Mouse (Mus musculus) intestine, embryonic 14.5 days (tissue): Measurements from ENCODE around the gene Inppl1. TPM values are rescaled to one million over a fixed set of nuclear protein-coding genes. Genes with fewer than 3 reads are reported as not detected.
A peak's percentile ranks its signal among the peaks of the same experiment; 100 is the strongest.

Experiments
- ATAC-seq: fragments of 200-750 bp; cut with Nextera tagmentation; replicated peaks from 2 replicates; pipeline ENCODE4 v1.8.0; 2017; ENCODE audit warnings: low read depth, moderate number of reproducible peaks, moderate TSS enrichment, moderate library complexity; ENCODE audit not compliant: low FRiP score, low TSS enrichment
- DNase-seq: peaks from one replicate; pipeline ENCODE4 v3.0.0-alpha.2; 2018; ENCODE audit warnings: low spot score
- H3K27ac ChIP-seq: fragments of 300-500 bp; sonication (generic); 2 replicates; pipeline ENCODE4 v1.5.1; 2014; ENCODE audit warnings: low read depth, mild to moderate bottlenecking, control low read depth
- H3K27me3 ChIP-seq: fragments of 300-500 bp; sonication (generic); replicated peaks from 2 replicates; pipeline ENCODE4 v1.6.1; 2014; ENCODE audit warnings: low read length, control low read depth; ENCODE audit not compliant: control insufficient read depth, insufficient read depth
- H3K36me3 ChIP-seq: fragments of 300-500 bp; sonication (generic); 2 replicates; pipeline ENCODE4 v1.6.1; 2014; ENCODE audit warnings: low read length, control low read depth; ENCODE audit not compliant: control insufficient read depth, insufficient read depth
- H3K4me1 ChIP-seq: fragments of 300-500 bp; sonication (generic); replicated peaks from 2 replicates; pipeline ENCODE4 v1.6.1; 2014; ENCODE audit warnings: low read length, control low read depth, mixed read lengths; ENCODE audit not compliant: control insufficient read depth, insufficient read depth
- H3K4me2 ChIP-seq: fragments of 300-500 bp; sonication (generic); 2 replicates; pipeline ENCODE4 v1.6.1; 2014; ENCODE audit warnings: low read length
- H3K4me3 ChIP-seq: fragments of 300-500 bp; sonication (generic); 2 replicates; pipeline ENCODE4 v1.5.1; 2014; ENCODE audit warnings: low read depth, low read length, control low read depth, mixed read lengths
- H3K9ac ChIP-seq: fragments of 300-500 bp; sonication (generic); 2 replicates; pipeline ENCODE4 v1.6.1; 2014; ENCODE audit warnings: mild to moderate bottlenecking, low read length
- H3K9me3 ChIP-seq: fragments of 300-500 bp; sonication (generic); 2 replicates; pipeline ENCODE4 v1.6.1; 2016; ENCODE audit warnings: low read length, control low read depth; ENCODE audit not compliant: control insufficient read depth
- WGBS: fragments of 180-500 bp; shearing (Covaris S2); extraction: QIAGEN DNeasy Blood & Tissue Kit; methylation state at CpG from one replicate; pipeline ENCODE4 v1.1.7; 2014; 5-methylcytosine and 5-hydroxymethylcytosine counted together
- polyA plus RNA-seq: library from polyadenylated mRNA; unstranded; fragments of >200 nt; fragmentation: Nextera tagmentation; extraction: Ambion mirVana; gene quantifications from 2 replicates; pipeline ENCODE4 v1.2.1, GENCODE M21; 2014

Gene Inppl1
- polyA plus RNA-seq, 1 experiment from 2014 or later: 27.2 TPM

DNA sequence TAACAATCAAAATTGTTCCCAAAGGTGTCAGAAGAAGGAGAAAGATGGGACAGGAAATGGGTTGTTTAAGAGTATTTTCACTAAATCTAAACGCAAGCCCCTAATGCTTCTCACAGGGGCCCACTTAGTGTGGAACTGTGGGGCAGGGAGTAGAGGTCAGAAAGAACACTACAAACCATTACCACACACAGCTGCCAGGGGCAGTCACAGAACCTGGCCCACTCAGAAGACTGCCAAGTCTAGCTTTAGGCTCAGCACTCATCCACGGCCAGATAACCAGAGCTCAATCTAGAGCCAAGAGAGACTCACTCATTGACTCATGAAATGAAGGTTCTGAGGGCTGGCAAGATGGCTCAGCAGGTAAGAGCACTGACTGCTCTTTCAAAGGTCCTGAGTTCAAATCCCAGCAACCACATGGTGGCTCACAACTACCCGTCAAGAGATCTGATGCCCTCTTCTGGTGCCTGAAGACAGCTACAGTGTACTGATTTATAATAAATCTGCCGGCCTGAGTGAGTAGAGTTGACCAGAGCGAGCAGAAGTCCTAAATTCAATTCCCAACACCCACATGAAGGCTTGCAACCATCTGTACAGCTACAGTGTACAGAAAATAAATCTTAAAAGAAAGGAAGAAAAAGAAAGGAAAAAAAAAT lies 2.4 kb downstream of the Inppl1 start:
- Histone ChIP-seq H3K4me2 (peak overlapping the region; percentile 75), H3K9ac (peak overlapping the region; percentile 98), H3K27ac (peak overlapping the region; percentile 91; the same call in 1 of the 2 replicates), H3K36me3 (peaks cover 35% of the 10 kb centered on the region), H3K4me3 (peak overlapping the region; percentile 92), H3K27me3 (no peaks in the 10 kb centered on the region), H3K4me1 (peaks cover 20% of the 10 kb centered on the region), H3K9me3 (no peaks in the 10 kb centered on the region)
- ATAC-seq (no peak), DNase-seq (no peak)
- 29% methylated on average over 5 of the region's 5 CpGs for WGBS

DNA sequence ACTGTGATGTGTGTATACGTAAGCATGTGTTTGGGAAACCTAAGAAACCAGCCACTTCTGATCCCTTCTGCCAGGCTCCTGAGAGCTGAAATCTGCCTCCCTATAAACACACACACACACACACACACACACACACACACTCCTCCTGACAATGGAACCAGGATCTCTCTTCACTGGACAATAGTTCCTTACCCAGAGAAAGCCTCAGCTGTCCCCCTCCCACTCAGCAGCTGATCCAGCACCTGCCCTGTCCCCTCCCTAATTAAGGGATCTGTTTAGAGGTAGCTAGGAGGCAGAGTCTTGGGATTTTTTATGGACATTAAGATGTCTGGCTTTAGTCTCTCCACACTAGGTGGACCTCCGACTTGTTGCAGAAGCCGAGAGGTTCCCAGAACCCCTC lies 3.1 kb downstream of the Inppl1 start:
- ATAC-seq (no peak), DNase-seq (no peak)
- H3K9me3 ChIP-seq: no peaks in the 10 kb centered on the region
- H3K9ac ChIP-seq: 0 out of 2 replicates have a peak overlapping the region, but pooled peaks have one; percentile 20
- H3K27ac ChIP-seq: no peak overlapping the region
- peak overlapping the region; percentile 92 for H3K4me3 ChIP-seq
- peaks cover 42% of the 10 kb centered on the region for H3K36me3 ChIP-seq
- H3K27me3 ChIP-seq: no peaks in the 10 kb centered on the region
- H3K4me1 ChIP-seq: peaks cover 20% of the 10 kb centered on the region
- H3K4me2 ChIP-seq: peak overlapping the region; percentile 75
- WGBS: 47% methylated on average over 3 of the region's 3 CpGs

DNA sequence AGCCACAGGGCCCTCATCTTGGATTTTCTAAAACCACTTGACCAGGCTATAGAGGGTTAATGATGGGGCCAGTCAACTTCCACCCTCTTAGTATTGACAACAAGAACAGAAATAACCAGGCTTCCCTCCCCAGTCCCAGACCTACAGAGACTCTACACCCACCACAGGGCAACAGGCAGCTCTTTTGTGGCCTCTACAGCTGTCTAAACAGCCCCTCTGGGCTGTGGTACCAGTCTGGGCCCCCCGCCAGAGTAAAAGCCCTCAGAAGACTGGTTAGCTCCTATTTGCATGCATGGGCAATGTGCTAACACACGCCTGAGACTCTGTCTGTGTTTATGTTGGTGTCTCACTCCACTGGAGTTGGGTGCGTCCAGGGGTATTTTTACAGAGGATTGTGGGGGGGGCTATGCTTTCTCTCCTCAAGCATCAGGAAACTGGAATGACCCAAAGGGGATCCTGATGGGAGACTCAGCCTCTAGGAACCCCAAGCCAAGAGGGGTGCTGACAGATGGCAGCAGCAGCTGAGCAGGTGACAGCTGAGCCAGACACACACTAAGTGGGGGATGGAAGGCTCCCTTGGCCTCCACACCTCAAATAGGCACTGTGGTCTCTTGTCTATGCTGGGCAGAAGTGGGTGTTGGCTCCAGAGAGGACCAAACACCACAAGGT lies 4.0 kb downstream of the Inppl1 start:
- Histone ChIP-seq H3K9me3 (no peaks in the 10 kb centered on the region), H3K4me1 (peaks cover 20% of the 10 kb centered on the region), H3K27me3 (no peaks in the 10 kb centered on the region), H3K27ac (no peak overlapping the region), H3K4me3 (no peak overlapping the region), H3K9ac (no peak overlapping the region), H3K4me2 (no peak overlapping the region), H3K36me3 (peaks cover 51% of the 10 kb centered on the region)
- no peak for DNase-seq
- whole genome bisulfite sequencing: 56% methylated on average over 3 of the region's 3 CpGs
- no peak for ATAC-seq

DNA sequence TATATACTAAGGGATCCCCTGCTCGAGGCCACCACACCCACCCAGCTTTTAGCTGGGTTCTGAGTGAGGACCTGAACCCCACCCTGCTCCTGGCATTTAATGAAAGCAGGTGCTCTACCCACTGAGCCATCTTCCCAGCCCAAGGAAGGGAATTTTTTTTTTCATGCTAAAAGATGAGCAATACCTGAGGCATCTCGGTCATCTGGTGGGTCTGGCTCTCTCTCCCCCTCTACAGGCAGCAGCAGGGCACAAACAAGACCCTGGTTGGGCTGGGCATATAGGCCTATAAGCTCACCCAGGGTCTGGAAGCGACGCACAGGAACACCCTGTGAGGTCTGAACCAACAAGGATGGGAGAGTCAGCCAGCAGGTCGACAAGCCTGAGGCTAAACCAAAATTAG lies 4.7 kb downstream of the Inppl1 start:
- Histone ChIP-seq H3K9ac (no peak overlapping the region), H3K27me3 (no peaks in the 10 kb centered on the region), H3K4me3 (no peak overlapping the region), H3K4me2 (no peak overlapping the region), H3K27ac (no peak overlapping the region), H3K4me1 (peaks cover 20% of the 10 kb centered on the region), H3K9me3 (no peaks in the 10 kb centered on the region), H3K36me3 (peaks cover 58% of the 10 kb centered on the region)
- WGBS: 64% methylated on average over 5 of the region's 5 CpGs
- DNase-seq (no peak), ATAC-seq (no peak)

DNA sequence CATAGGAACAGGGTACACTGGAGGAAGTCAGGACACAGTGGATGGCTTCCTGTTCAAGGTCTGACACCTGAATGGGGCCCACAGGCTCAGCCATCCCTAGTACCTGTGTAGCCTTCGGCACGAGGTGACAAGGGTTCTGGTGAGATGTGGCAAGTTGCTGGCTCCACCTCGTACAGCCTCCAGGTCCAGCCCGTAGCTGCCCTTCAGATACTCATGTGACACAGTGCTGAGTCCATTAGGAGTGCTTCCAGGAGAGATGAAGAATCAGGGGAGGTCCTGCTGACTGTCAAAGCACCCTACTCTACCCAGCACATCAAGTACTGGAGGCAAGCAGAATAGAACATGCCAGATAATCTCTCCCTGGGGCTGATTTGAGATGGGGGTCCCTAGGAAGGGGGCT lies 5.7 kb downstream of the Inppl1 start:
- H3K27ac ChIP-seq: no peak overlapping the region
- no peak overlapping the region for H3K4me2 ChIP-seq
- WGBS: 93% methylated on average over 4 of the region's 4 CpGs
- H3K9me3 ChIP-seq: no peaks in the 10 kb centered on the region
- no peaks in the 10 kb centered on the region for H3K27me3 ChIP-seq
- ATAC-seq: no peak
- DNase-seq: no peak
- no peak overlapping the region for H3K4me3 ChIP-seq
- H3K9ac ChIP-seq: no peak overlapping the region
- peaks cover 20% of the 10 kb centered on the region for H3K4me1 ChIP-seq
- H3K36me3 ChIP-seq: peaks cover 68% of the 10 kb centered on the region

DNA sequence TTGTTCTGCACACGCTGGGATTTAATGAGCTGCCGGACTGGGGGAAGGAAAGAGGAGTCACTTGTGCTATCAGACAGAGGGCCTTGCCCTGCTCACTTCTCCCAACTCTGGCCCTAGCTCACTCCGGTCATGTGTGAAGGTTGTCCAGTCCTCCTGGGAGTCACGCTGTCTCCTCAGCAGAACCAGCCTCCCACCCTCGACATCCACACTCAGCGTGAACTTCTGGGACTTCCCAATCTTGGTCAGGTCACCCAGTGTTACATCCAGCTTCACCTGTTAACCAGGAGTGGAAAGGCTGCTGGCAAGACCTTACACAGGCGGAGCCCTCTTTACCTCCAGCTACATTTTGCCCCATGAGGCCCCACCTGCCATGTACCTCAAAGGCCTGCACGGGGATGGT lies 6.6 kb downstream of the Inppl1 start:
- DNase-seq: no peak
- H3K27me3 ChIP-seq: no peaks in the 10 kb centered on the region
- WGBS: 91% methylated on average over 8 of the region's 8 CpGs
- no peaks in the 10 kb centered on the region for H3K9me3 ChIP-seq
- no peak overlapping the region for H3K4me2 ChIP-seq
- H3K27ac ChIP-seq: no peak overlapping the region
- peaks cover 77% of the 10 kb centered on the region for H3K36me3 ChIP-seq
- peaks cover 20% of the 10 kb centered on the region for H3K4me1 ChIP-seq
- H3K9ac ChIP-seq: no peak overlapping the region
- no peak for ATAC-seq
- H3K4me3 ChIP-seq: no peak overlapping the region

DNA sequence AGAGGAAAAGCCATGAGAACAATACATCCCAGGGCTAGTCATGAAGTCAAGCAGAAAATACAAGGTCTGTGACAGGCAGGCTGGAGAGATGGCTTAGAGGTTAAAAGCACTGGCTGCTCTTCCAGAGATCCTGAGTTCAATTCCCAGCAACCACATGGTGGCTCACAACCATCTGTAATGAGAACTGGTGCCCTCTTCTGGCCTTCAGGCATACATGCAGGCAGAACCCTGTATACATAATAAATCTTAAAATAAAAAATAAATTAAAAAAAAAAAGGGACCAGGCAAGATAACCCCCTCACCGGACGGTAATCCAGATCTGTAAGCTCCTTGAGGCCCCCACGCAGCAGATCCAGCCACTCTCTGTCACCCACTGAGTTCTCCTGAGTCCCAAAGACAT lies 7.7 kb downstream of the Inppl1 start:
- ATAC-seq: no peak
- WGBS: 97% methylated on average over 3 of the region's 3 CpGs
- Histone ChIP-seq H3K4me3 (no peak overlapping the region), H3K4me1 (peaks cover 13% of the 10 kb centered on the region), H3K9ac (no peak overlapping the region), H3K27ac (no peak overlapping the region), H3K4me2 (no peak overlapping the region), H3K9me3 (no peaks in the 10 kb centered on the region), H3K27me3 (no peaks in the 10 kb centered on the region), H3K36me3 (peaks cover 88% of the 10 kb centered on the region)
- DNase-seq: no peak

DNA sequence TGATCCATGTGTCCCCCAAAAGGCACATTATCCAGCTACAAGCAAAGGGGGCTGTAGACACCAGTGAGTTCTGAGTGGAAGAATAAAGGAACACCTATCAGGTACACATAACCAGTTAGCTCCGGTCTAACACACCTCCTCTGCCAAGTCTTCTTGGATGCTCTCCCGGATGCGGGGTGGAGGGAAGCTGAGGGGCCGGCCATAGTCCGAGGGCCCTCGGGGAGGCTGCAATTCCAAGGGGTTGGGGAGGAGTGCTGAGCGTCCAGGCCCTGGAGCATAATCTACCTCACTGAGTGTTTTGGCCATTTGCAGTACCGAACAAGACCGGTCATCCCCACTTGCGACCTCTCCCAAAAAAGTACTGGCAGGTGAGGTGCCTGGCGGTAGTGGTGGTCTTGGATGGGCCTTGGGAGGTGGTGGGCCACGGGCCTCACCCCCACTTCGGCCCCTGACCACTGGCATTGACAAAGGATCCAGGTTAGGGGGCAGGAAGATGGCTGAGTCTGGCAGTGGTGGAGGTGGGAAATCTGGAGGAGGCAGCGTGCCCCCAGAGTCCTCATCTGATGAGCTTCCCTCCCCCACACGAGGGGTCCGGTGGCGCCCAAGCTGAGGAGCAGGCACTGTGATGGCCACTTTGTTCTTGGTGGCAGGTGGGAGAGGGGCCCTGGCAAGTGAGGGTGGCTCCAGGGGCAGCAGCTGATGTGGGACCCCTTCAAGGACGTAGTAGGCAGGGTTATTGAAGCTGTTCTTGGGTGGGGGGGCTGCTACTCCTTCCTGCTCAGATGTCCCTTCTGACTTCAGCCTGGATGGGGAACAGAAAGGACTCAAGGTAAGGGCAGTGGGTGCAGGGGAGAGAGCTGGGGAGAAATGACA lies 14.0 kb downstream of the Inppl1 start:
- H3K9ac ChIP-seq: no peak overlapping the region
- peaks cover 57% of the 10 kb centered on the region for H3K36me3 ChIP-seq
- WGBS: 80% methylated on average over 18 of the region's 18 CpGs
- ATAC-seq (no peak), DNase-seq (no peak)
- no peak overlapping the region for H3K4me3 ChIP-seq
- H3K4me2 ChIP-seq: no peak overlapping the region
- peaks cover 20% of the 10 kb centered on the region for H3K4me1 ChIP-seq
- H3K27ac ChIP-seq: no peak overlapping the region
- H3K27me3 ChIP-seq: peaks cover 32% of the 10 kb centered on the region
- H3K9me3 ChIP-seq: no peaks in the 10 kb centered on the region
